ENCODE assay signal across 15 mouse cellular contexts in genomic region chr13:46975930-46976329, GRCm38 (mm10). TPM values are rescaled to one million over a fixed set of nuclear protein-coding genes. Genes with fewer than 3 reads are reported as not detected.
DNase-seq lines count a peak whose midpoint lies in the region; ATAC-seq lines count a peak whose summit lies in the region.
"Had no signal": no experiment of that assay in that cellular context is flagged by ENCODE, and none has a peak within 500 bp of the region (broad histone marks: within the 10 kb centered on the region; RNA-seq: fewer than 3 reads in every experiment).

No protein-coding gene starts in this region.

- 39% methylated on average over 4 of the region's 4 CpGs for WGBS in forebrain, embryonic 13.5 days
- WGBS in forebrain, embryonic 14.5 days = 35% methylated on average over 4 of the region's 4 CpGs
- WGBS in hindbrain, embryonic 10.5 days = 40% methylated on average over 4 of the region's 4 CpGs
- WGBS in midbrain, embryonic 13.5 days = 36% methylated on average over 4 of the region's 4 CpGs

- peaks cover 14% of the 10 kb centered on the region for H3K4me1 ChIP-seq in forebrain, embryonic 13.5 days
- H3K4me1 ChIP-seq in forebrain, embryonic 14.5 days (ENCODE audit: control insufficient read depth, insufficient read depth, low read length) = peaks cover 5% of the 10 kb centered on the region; the same call in 1 of the 2 replicates
- H3K4me1 ChIP-seq in hindbrain, embryonic 10.5 days (replicated peaks) = peaks cover 34% of the 10 kb centered on the region
- peaks cover 11% of the 10 kb centered on the region; the same call in 1 of the 2 replicates for H3K4me1 ChIP-seq in midbrain, embryonic 13.5 days (replicated peaks)

- no peak overlapping the region for H3K4me3 ChIP-seq in forebrain, embryonic 13.5 days
- H3K4me3 ChIP-seq in forebrain, embryonic 14.5 days (ENCODE audit: low read depth, low read length) = no peak overlapping the region
- H3K4me3 ChIP-seq in hindbrain, embryonic 10.5 days = peak overlapping the region; percentile 47; the same call in 1 of the 2 replicates
- no peak overlapping the region for H3K4me3 ChIP-seq in midbrain, embryonic 13.5 days (replicated peaks)
- H3K4me3 ChIP-seq: erythroblast, embryonic 14.5 days had no signal

- H3K9ac ChIP-seq in forebrain, embryonic 13.5 days = no peak overlapping the region
- H3K9ac ChIP-seq in forebrain, embryonic 14.5 days (ENCODE audit: low read length) = no peak overlapping the region
- no peak overlapping the region for H3K9ac ChIP-seq in midbrain, embryonic 13.5 days (replicated peaks)
- H3K9ac ChIP-seq: liver, embryonic 14.5 days had no signal

- ATAC-seq in forebrain, embryonic 13.5 days = no peak
- no peak for ATAC-seq in forebrain, embryonic 14.5 days
- ATAC-seq in midbrain, embryonic 13.5 days = no peak
- ATAC-seq: Patski had no signal

- no peaks in the 10 kb centered on the region for H3K36me3 ChIP-seq in forebrain, embryonic 13.5 days (ENCODE audit: poor library complexity, severe bottlenecking)
- H3K36me3 ChIP-seq in forebrain, embryonic 14.5 days (ENCODE audit: control insufficient read depth, insufficient read depth, low read length) = no peaks in the 10 kb centered on the region
- no peaks in the 10 kb centered on the region for H3K36me3 ChIP-seq in hindbrain, embryonic 10.5 days
- H3K36me3 ChIP-seq in midbrain, embryonic 13.5 days = no peaks in the 10 kb centered on the region

- DNase-seq in forebrain, embryonic 14.5 days (ENCODE audit: low spot score) = no peak
- peak; percentile 8 for DNase-seq in CD4-positive helper T cell, adult 2 months (ENCODE audit: low read depth, low spot score)
- DNase-seq in hindbrain, embryonic 10.5 days (ENCODE audit: low spot score) = no peak
- no peak for DNase-seq in right cerebral cortex, postnatal 25 days
- DNase-seq in adrenal gland, adult (ENCODE audit: inconsistent age in 2 of 2, low spot score in 1 of 2) = no peak
- no peak for DNase-seq in heart, adult 18-20 months
- DNase-seq: adrenal gland, adult 8-10 months; cerebellum, postnatal 36 days; gastrocnemius, postnatal 14 days; kidney, adult 8-10 months had no signal

- no peaks in the 10 kb centered on the region for H3K27me3 ChIP-seq in forebrain, embryonic 13.5 days
- no peaks in the 10 kb centered on the region for H3K27me3 ChIP-seq in forebrain, embryonic 14.5 days (replicated peaks; ENCODE audit: control insufficient read depth, insufficient read depth, low read length)
- H3K27me3 ChIP-seq in hindbrain, embryonic 10.5 days (ENCODE audit: insufficient read depth, poor library complexity, severe bottlenecking) = no peaks in the 10 kb centered on the region
- no peaks in the 10 kb centered on the region for H3K27me3 ChIP-seq in midbrain, embryonic 13.5 days
- H3K27me3 ChIP-seq: Patski had no signal

- no peaks in the 10 kb centered on the region for H3K9me3 ChIP-seq in forebrain, embryonic 13.5 days (replicated peaks)
- H3K9me3 ChIP-seq in forebrain, embryonic 14.5 days (replicated peaks; ENCODE audit: control insufficient read depth, low read length) = no peaks in the 10 kb centered on the region
- H3K9me3 ChIP-seq in hindbrain, embryonic 10.5 days = no peaks in the 10 kb centered on the region
- H3K9me3 ChIP-seq in midbrain, embryonic 13.5 days = no peaks in the 10 kb centered on the region

- H3K4me2 ChIP-seq in forebrain, embryonic 13.5 days = peak overlapping the region; percentile 59; the same call in 1 of the 2 replicates
- H3K4me2 ChIP-seq in forebrain, embryonic 14.5 days (ENCODE audit: low read length) = no peak overlapping the region
- H3K4me2 ChIP-seq in midbrain, embryonic 13.5 days (replicated peaks) = peak overlapping the region; percentile 58

- H3K27ac ChIP-seq in forebrain, embryonic 13.5 days = no peak overlapping the region
- no peak overlapping the region for H3K27ac ChIP-seq in forebrain, embryonic 14.5 days (ENCODE audit: low read depth, low read length)
- peak overlapping the region; percentile 91 for H3K27ac ChIP-seq in hindbrain, embryonic 10.5 days
- H3K27ac ChIP-seq in midbrain, embryonic 13.5 days = peak overlapping the region; percentile 85
- H3K27ac ChIP-seq: liver, embryonic 14.5 days had no signal

RNA-seq across cellular contexts. Expression of gene Nhlrc1, which starts 38.7 kb away (rescaled TPM):
- 7.0 and 7.2 TPM in 2 replicates for polyA plus RNA-seq in forebrain, embryonic 13.5 days (2015; fragmentation: Nextera tagmentation; extraction: Ambion mirVana)
- polyA plus RNA-seq in forebrain, embryonic 14.5 days (2014; fragmentation: Nextera tagmentation; extraction: Ambion mirVana) = 10.8 and 13.8 TPM in 2 replicates
- polyA plus RNA-seq in hindbrain, embryonic 10.5 days (2016; fragmentation: Nextera tagmentation; extraction: Ambion mirVana) = 3.4 and 5.4 TPM in 2 replicates
- 10.1 and 12.2 TPM in 2 replicates for polyA plus RNA-seq in midbrain, embryonic 13.5 days (2015; fragmentation: Nextera tagmentation; extraction: Ambion mirVana)
- 1 to 10 TPM; 6.5 to 7.0 TPM for total RNA-seq in heart, adult 18-20 months (2021)
- polyA plus RNA-seq: erythroblast, embryonic 14.5 days had no signal

RNA-seq across cellular contexts. Expression of gene Kif13a, which starts 46.3 kb away (rescaled TPM):
- 7.0 and 8.1 TPM in 2 replicates for polyA plus RNA-seq in forebrain, embryonic 13.5 days (2015; fragmentation: Nextera tagmentation; extraction: Ambion mirVana)
- 7.1 and 7.5 TPM in 2 replicates for polyA plus RNA-seq in forebrain, embryonic 14.5 days (2014; fragmentation: Nextera tagmentation; extraction: Ambion mirVana)
- 13.6 and 15.3 TPM in 2 replicates for polyA plus RNA-seq in hindbrain, embryonic 10.5 days (2016; fragmentation: Nextera tagmentation; extraction: Ambion mirVana)
- polyA plus RNA-seq in midbrain, embryonic 13.5 days (2015; fragmentation: Nextera tagmentation; extraction: Ambion mirVana) = 9.6 and 10.1 TPM in 2 replicates
- total RNA-seq in heart, adult 18-20 months (2021) = 100 to 1,000 TPM; 110 to 116 TPM

Comparison
In these comparisons a context has a peak if more than half of its experiments do, and no peak if none do; other contexts are left out.
1. H3K27ac ChIP-seq: peak in hindbrain, embryonic 10.5 days (single experiment) and midbrain, embryonic 13.5 days (single experiment); none in forebrain, embryonic 13.5 days (single experiment) and forebrain, embryonic 14.5 days (single experiment).